Mouse (Mus musculus) kidney, embryonic 16.5 days (tissue): ENCODE measurements at regions not wholly inside any gene's neighbourhood (a gene's known extent, or its start where the extent isn't known, plus 50 kb on each side); places are given as distances from the start of the nearest gene placed in this dataset.

ENCODE experiments used
- ATAC-seq: fragments of 200-750 bp; cut with Nextera tagmentation; 2 replicates; pipeline ENCODE4 v1.8.0; 2017; ENCODE audit warnings: moderate TSS enrichment; ENCODE audit not compliant: low FRiP score, low TSS enrichment
- H3K27ac ChIP-seq: fragments of 300-500 bp; sonication (generic); 2 replicates; pipeline ENCODE4 v1.5.1; 2014; ENCODE audit warnings: low read length
- H3K27me3 ChIP-seq: fragments of 300-500 bp; sonication (generic); 2 replicates; pipeline ENCODE4 v1.6.1; 2014; ENCODE audit warnings: low read length, control low read depth, mixed read lengths; ENCODE audit not compliant: insufficient read depth
- H3K36me3 ChIP-seq: fragments of 300-500 bp; sonication (generic); 2 replicates; pipeline ENCODE4 v1.6.1; 2014; ENCODE audit warnings: low read length, control low read depth, mixed read lengths; ENCODE audit not compliant: insufficient read depth
- H3K4me1 ChIP-seq: fragments of 300-500 bp; sonication (generic); 2 replicates; pipeline ENCODE4 v1.6.1; 2014; ENCODE audit warnings: low read length, control low read depth, mixed read lengths; ENCODE audit not compliant: insufficient read depth
- H3K4me2 ChIP-seq: fragments of 300-500 bp; sonication (generic); replicated peaks from 2 replicates; pipeline ENCODE4 v1.6.1; 2014; ENCODE audit warnings: low read depth, low read length
- H3K4me3 ChIP-seq: fragments of 300-500 bp; sonication (generic); 2 replicates; pipeline ENCODE4 v1.5.1; 2014; ENCODE audit warnings: mild to moderate bottlenecking, low read length
- H3K9ac ChIP-seq: fragments of 300-500 bp; sonication (generic); replicated peaks from 2 replicates; pipeline ENCODE4 v1.6.1; 2014; ENCODE audit warnings: low read length
- H3K9me3 ChIP-seq: fragments of 300-500 bp; sonication (generic); 2 replicates; pipeline ENCODE4 v1.6.1; 2016; ENCODE audit warnings: low read length, control low read depth
- WGBS: fragments of 180-500 bp; shearing (Covaris S2); extraction: QIAGEN DNeasy Blood & Tissue Kit; methylation state at CpG from one replicate; pipeline ENCODE4 v1.1.7; 2014; 5-methylcytosine and 5-hydroxymethylcytosine counted together

- 12% methylated on average over 15 of the region's 15 CpGs for whole genome bisulfite sequencing
- H3K36me3 ChIP-seq = no peaks in the 10 kb centered on the region
- no peak for ATAC-seq
- no peaks in the 10 kb centered on the region for H3K27me3 ChIP-seq
- no peaks in the 10 kb centered on the region for H3K9me3 ChIP-seq
- H3K27ac ChIP-seq = no peak overlapping the region
- peaks cover 7% of the 10 kb centered on the region; the same call in 1 of the 2 replicates for H3K4me1 ChIP-seq
- H3K4me2 ChIP-seq = peak overlapping the region; percentile 11; the same call in 1 of the 2 replicates
- no peak overlapping the region for H3K9ac ChIP-seq
- H3K4me3 ChIP-seq = no peak overlapping the region
Observed at GRCm38 (mm10) chr13:52702201-52702611, 119.2 kb downstream of the Syk start.

DNA sequence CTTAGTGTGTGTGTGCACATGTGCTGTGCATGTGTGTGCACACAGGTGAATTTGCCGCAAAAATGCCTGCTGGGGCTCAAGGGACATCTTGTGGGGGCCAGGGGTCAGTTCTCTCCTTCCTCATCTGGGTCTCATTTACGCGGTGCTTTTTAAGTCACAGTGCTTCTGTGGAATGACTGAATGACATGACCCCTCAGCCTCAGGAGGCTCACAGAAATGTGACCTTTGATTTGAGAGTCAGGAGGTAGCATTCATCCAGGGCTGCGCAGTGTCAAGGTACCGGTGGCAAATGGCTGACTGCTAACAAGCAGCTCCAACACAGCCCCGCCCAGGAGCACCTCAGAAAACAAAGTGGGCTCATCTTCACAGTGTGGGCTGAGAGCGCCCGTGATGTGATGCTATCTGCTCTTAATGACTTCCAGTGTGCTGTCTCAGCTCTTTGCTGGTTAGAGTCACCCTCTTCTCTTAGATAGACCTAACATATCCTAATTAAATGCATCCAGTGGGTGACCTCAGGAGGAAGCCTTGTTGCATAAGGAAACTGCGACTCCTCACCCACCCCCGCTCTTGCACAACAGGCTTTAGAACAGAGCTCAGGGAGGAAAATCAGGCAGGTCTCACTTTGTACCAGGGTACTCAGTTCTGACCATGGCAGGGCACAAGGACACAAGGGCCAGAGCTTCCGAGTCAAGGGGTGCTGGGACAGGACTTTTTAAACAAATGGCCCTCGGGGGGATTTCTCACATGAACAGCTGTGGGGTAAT lies 120.6 kb downstream of the Syk start:
- H3K27me3 ChIP-seq = no peaks in the 10 kb centered on the region; the same call in 1 of the 2 replicates
- H3K36me3 ChIP-seq = no peaks in the 10 kb centered on the region
- H3K4me2 ChIP-seq = no peak overlapping the region
- WGBS = 53% methylated on average over 12 of the region's 12 CpGs
- no peak overlapping the region for H3K9ac ChIP-seq
- H3K9me3 ChIP-seq = no peaks in the 10 kb centered on the region
- no peak overlapping the region for H3K27ac ChIP-seq
- ATAC-seq = no peak
- H3K4me3 ChIP-seq = no peak overlapping the region
- peaks cover 7% of the 10 kb centered on the region; the same call in 1 of the 2 replicates for H3K4me1 ChIP-seq

DNA sequence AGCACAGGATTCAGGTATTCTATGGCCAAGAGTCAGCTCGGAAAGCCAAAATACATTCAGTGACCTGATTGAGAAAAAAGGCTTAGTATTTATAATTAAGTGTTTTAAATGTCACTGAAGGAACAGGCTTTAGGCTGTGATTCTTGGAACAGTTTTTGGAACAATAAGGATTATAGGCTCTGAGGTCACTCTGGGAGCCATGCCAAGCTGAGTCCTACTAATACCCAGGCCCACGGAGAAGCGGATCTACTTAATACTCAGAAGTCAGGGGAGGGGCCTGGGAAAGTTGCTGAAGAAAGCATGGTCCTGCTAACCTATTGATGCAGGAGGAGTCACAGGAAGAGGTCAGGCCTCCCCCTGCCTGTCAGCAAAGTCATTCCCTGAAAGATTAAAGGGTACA lies 121.7 kb downstream of the Syk start:
- H3K4me1 ChIP-seq = peaks cover 7% of the 10 kb centered on the region; the same call in 1 of the 2 replicates
- H3K27me3 ChIP-seq = no peaks in the 10 kb centered on the region; the same call in 1 of the 2 replicates
- H3K36me3 ChIP-seq = no peaks in the 10 kb centered on the region
- H3K4me2 ChIP-seq = no peak overlapping the region
- no peaks in the 10 kb centered on the region for H3K9me3 ChIP-seq
- no peak overlapping the region for H3K4me3 ChIP-seq
- WGBS = 53% methylated on average over 3 of the region's 3 CpGs
- H3K27ac ChIP-seq = no peak overlapping the region
- no peak overlapping the region for H3K9ac ChIP-seq
- ATAC-seq = no peak; the same call in 1 of the 2 replicates

- Histone ChIP-seq H3K4me3 (no peak overlapping the region), H3K9ac (no peak overlapping the region), H3K36me3 (no peaks in the 10 kb centered on the region), H3K4me2 (no peak overlapping the region), H3K27ac (no peak overlapping the region), H3K27me3 (no peaks in the 10 kb centered on the region; the same call in 1 of the 2 replicates), H3K9me3 (no peaks in the 10 kb centered on the region), H3K4me1 (0 out of 2 replicates have a peak, but pooled peaks cover 4% of the 10 kb centered on the region)
- ATAC-seq = no peak
- WGBS = 57% methylated on average over 5 of the region's 5 CpGs
Observed at GRCm38 (mm10) chr13:52709580-52709979, 126.6 kb downstream of the Syk start.

DNA sequence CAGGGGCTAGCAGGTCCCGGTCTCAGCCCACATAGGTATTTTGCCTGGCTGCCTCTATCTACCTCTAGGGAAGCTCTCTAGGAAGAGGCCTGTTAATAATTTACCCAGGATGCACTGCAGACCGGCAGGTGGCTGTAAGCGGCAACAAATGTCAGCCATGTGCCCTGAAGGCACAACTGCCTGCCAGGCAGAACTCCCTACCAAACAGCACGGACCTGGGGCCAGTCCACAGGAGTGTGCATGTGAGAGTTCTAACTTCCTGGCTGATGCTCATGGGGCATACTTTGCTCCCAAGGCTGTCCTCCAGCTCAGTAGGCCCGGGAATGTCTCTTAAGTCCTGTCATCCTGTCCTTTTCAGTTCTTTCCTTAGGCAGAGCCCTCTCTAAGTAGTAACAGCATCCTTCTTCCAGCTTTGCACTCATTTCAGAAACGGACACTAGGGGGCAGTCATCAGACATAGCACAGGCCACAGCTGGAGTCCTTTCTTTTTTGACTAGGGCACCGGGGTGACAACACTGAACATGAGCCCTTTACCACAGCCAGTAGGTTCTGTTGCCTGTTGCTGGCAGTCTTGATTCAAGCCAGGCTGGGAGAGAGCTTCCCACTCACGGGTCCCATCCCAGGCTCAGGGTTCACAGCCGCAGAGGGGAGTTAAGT lies 128.9 kb downstream of the Syk start:
- no peaks in the 10 kb centered on the region for H3K36me3 ChIP-seq
- no peaks in the 10 kb centered on the region for H3K9me3 ChIP-seq
- H3K27me3 ChIP-seq = no peaks in the 10 kb centered on the region; the same call in 1 of the 2 replicates
- no peak overlapping the region for H3K4me3 ChIP-seq
- 0 out of 2 replicates have a peak, but pooled peaks cover 4% of the 10 kb centered on the region for H3K4me1 ChIP-seq
- no peak overlapping the region for H3K9ac ChIP-seq
- 23% methylated on average over 9 of the region's 9 CpGs for WGBS
- ATAC-seq = peak; percentile 80; the same call in 1 of the 2 replicates
- H3K27ac ChIP-seq = no peak overlapping the region
- no peak overlapping the region for H3K4me2 ChIP-seq

GRCm38 (mm10) chr13:52721463-52721862 lies 138.5 kb downstream of the Syk start:
- H3K27ac ChIP-seq = no peak overlapping the region
- 87% methylated on average over 6 of the region's 6 CpGs for WGBS
- no peaks in the 10 kb centered on the region for H3K27me3 ChIP-seq
- H3K9me3 ChIP-seq = no peaks in the 10 kb centered on the region
- no peak overlapping the region for H3K9ac ChIP-seq
- no peak for ATAC-seq
- H3K36me3 ChIP-seq = no peaks in the 10 kb centered on the region
- H3K4me1 ChIP-seq = peaks cover 5% of the 10 kb centered on the region; the same call in 1 of the 2 replicates
- H3K4me3 ChIP-seq = no peak overlapping the region
- H3K4me2 ChIP-seq = no peak overlapping the region

GRCm38 (mm10) chr13:52722718-52723117 lies 139.7 kb downstream of the Syk start:
- H3K4me2 ChIP-seq = no peak overlapping the region
- no peak overlapping the region for H3K4me3 ChIP-seq
- H3K36me3 ChIP-seq = no peaks in the 10 kb centered on the region
- no peaks in the 10 kb centered on the region for H3K27me3 ChIP-seq
- H3K9me3 ChIP-seq = no peaks in the 10 kb centered on the region
- peaks cover 5% of the 10 kb centered on the region; the same call in 1 of the 2 replicates for H3K4me1 ChIP-seq
- no peak overlapping the region for H3K27ac ChIP-seq
- WGBS = 81% methylated on average over 3 of the region's 3 CpGs
- ATAC-seq = no peak
- H3K9ac ChIP-seq = no peak overlapping the region

DNA sequence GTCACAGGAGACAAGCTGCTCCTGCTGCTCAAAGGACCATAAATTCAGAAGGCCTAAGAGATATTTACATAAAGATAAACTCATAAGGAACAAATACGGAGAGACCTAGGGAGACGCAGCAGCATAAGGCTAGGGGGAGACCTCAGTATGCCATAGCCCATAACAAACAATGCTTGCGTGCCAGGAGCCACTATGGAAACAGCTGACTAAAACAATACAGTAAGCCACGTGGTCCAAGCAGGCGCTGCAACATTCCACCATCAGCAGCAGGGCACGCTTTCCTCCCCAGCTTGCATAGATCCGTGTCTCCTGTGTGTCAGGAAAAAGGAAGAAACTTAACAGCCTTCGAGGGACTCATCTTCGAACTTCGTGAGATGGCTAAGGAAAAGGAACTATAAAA lies 143.1 kb downstream of the Syk start:
- H3K36me3 ChIP-seq = no peaks in the 10 kb centered on the region
- peaks cover 5% of the 10 kb centered on the region; the same call in 1 of the 2 replicates for H3K4me1 ChIP-seq
- no peaks in the 10 kb centered on the region for H3K9me3 ChIP-seq
- WGBS = 42% methylated on average over 10 of the region's 10 CpGs
- no peak overlapping the region for H3K27ac ChIP-seq
- ATAC-seq = no peak
- H3K4me3 ChIP-seq = no peak overlapping the region
- H3K27me3 ChIP-seq = no peaks in the 10 kb centered on the region
- no peak overlapping the region for H3K4me2 ChIP-seq
- 0 out of 2 replicates have a peak overlapping the region, but pooled peaks have one; percentile 11 for H3K9ac ChIP-seq

DNA sequence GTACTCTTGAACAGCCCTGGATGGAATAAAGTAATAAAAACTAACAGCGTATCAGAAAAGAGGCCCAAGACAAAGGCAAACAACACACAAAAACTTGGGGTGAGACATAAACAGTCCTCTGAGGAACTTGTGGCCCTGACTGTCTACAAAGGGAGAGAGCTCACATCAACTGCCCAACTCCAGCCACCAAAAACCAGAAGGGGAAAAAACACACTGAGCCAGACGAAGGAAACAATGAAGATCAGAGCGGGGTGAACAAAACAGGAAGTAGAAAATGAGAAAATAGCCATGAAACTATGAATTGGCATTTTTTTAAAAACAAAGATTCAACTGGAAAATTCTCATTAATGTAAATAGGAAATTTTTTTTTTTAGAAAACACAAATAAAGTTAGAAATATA lies 143.6 kb downstream of the Syk start:
- 75% methylated on average over 3 of the region's 3 CpGs for WGBS
- ATAC-seq = no peak
- peaks cover 5% of the 10 kb centered on the region; the same call in 1 of the 2 replicates for H3K4me1 ChIP-seq
- no peak overlapping the region for H3K9ac ChIP-seq
- H3K4me2 ChIP-seq = no peak overlapping the region
- H3K27me3 ChIP-seq = no peaks in the 10 kb centered on the region
- no peak overlapping the region for H3K27ac ChIP-seq
- H3K36me3 ChIP-seq = no peaks in the 10 kb centered on the region
- H3K9me3 ChIP-seq = no peaks in the 10 kb centered on the region
- H3K4me3 ChIP-seq = no peak overlapping the region
